Mouse (Mus musculus): ENCODE measurements around the gene Tekt5.
A peak's percentile ranks its signal among the peaks of the same experiment; 100 is the strongest.

Tekt5 gene

DNA sequence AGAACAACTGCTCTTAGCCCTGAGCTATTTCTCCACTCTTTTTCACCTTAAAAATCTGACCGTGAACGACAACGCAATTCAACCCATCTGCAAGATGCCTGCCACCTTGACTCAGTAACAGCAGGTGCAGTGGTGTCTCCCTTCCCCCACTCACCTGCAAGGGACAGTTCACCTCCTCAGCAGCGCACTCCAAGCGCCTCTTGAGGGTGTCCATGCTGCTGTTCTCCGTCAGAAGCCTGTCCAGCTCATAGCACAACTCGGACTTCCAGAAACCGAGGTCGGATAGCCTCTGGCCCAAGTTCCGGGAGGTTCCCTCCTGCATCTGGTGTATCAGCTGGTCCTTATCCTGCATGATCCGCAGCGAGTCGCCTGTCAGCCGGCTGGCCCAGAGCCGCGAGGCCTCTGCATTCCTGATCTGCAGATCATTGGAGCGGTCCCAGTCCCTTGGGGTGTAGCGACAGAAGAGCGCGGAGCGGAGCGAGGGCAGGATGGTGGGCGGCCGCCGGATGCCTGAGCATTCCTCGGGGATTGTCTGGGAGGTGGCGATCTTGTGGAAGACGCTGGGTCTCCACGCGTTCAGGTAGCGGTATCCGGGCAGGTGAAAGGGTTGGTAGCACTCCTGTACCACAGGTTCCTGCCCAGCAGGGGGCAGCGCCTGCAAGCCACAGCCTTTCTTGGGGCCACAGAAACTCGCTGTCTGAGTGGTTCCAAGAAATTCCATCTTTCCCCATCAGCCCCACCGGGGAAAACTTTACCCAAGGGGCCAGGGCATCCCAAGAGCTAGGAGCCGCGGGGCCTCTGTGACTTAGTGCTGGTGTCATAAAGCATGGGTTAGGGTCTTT is at the start of gene Tekt5:
TSS of gene Tekt5 (minus strand) at position 792 of the 842 bp plus-strand sequence.
- no peak for DNase-seq (ENCODE audit: extremely low read depth, low read depth)

DNA sequence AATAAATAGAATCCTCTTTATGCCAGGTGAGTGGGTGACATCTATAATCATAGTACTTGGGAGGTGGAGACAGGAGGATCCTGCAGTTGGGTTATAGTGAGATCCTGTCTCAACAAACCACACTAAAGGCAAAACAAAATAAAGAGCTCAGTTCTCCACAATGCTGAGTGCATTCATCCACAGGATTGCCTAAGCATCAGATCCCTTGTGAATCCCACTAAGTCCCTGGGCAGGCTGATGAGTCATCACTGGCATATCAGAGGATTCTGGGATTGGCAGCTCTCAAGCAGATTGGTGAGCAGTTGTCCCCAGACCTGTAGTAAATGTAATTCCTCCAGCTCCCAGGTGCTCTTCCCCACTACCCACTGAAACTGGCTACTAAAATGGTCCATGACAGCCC is 48.4 kb upstream of the Tekt5 start:
- no peak for DNase-seq (ENCODE audit: extremely low read depth, low read depth)

DNA sequence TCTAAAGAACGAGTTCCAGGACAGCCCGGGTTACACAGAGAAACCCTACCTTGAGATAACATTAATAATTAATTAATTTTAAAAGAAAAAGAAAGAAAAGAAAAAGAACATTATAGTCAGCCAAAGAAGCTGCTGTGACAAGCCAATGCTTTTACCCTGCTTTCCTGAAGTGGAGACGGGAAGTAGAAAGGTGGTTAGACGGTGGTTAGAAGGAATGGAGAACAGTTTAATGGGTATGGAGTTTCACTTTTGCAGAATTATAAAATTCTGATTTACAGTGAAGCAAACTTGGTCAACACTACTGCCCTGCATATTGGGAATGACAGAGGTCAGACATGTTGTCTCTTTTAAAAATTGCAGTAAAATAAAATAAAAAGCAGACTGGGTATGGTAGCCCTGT is 46.5 kb upstream of the Tekt5 start:
- DNase-seq (ENCODE audit: extremely low read depth, low read depth): no peak

DNA sequence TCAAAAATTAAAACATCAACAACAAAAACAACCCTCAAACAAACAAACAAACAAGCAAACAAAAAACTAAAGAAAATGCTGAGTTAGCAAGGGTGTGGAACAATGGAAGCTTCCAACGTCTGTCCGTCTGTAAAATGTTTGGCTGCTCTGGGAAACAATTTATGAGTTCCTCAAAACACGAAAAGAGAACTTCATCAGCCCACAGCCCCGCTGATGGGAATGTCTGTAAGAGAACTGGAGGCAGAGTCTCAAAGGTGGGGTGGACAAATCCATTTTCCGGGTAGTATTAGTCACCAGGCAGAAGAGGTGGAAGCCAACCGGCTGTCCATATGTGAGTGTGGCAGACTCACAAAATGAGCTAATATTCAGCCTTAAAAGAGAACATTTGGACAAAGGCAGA is 46.0 kb upstream of the Tekt5 start:
- DNase-seq (ENCODE audit: extremely low read depth, low read depth): no peak

DNA sequence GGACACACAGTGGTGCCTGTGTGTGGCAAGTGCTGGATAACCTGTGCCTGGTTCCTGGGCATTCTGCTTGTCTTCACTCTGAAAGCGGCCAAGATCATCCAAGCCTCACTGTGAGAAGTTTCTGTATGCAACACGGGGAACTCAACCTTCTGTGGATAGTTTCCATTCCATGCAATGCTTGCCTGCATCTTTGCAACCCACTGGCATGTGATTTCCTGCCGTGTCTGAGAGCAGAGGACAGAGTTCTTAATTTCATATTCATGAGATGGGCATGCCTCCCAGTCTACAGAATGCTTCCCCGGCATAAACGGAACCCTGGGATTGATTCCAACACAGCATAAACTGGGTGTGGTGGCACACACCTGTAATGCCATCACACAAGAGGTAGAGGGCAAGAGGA is 42.8 kb upstream of the Tekt5 start:
- no peak for DNase-seq (ENCODE audit: extremely low read depth, low read depth)

DNA sequence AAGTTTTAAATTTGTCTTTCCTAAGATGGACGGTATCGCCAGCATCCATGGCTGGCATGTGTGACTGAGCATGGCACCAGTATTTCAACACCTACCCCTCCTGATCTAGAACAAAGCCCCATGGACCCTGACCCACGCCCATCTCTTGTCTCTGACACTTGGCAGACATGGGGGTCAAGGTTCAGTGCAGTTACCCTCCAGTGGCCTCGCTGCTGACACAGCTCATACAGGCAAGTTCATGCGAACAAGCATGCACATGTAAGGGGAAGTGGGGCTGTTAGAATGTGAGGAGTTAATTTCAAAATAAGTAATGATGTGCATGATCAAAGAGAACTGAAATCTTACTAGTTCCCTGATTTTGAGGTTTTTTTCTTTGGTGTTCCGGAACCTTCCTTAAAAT is 40.9 kb upstream of the Tekt5 start:
- no peak for DNase-seq (ENCODE audit: extremely low read depth, low read depth)

DNA sequence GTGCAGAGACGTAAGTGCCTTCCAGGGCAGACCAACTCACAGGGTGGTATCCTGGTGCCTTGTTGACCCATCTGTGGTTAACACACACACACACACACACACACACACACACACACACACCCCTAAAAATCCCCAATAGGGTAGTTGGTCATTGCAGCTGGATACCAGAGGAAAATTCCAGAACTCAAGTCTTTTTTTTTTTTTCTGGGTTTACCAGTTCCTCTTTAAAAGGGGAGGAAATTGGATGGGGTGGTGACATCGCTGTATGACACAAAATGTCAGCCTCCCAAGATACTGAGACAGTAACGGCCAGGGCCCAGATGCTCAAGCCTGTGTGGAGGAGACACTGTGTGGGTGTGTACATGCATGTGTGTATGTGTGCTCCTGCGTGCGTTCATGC is 38.1 kb upstream of the Tekt5 start:
- DNase-seq (ENCODE audit: extremely low read depth, low read depth): no peak

DNA sequence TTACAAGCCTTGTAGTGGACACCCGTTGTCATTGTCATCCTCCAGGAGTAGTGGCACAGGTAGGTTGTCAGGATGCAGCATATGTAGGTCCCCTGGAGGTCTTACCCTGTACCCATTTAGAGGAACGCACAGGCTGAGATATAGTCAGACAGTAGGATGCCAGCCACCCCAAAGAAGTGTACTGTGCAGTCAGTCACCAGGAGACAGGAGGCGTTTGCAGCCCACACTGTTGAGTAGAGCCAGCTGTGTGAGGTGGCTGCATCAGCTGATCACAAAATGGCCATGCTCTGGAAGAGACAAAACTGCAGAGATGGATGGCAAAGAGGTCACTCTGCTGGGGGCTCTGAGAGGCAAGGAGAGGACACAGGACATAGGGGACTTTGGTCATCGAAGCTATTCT is 37.1 kb upstream of the Tekt5 start:
- DNase-seq (ENCODE audit: extremely low read depth, low read depth): no peak

DNA sequence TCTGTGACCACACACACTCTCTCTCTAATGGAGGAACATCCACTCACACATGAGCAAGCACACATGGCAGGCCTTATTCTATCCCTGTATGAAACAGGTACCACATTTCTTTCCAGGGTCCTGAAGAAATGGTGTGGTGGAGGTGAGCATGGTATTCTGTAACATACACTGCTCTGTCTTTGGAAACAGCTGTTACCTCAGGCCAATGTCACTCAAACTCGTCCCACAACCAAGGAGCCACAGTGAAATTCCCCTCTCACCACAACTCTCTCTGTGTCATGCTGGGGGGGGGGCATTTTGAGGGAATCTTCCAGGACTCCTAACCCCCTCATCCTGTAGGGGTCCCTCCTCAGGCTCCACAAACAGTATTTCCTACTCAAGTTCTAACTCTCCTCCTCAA is 36.6 kb upstream of the Tekt5 start:
- no peak for DNase-seq (ENCODE audit: extremely low read depth, low read depth)

DNA sequence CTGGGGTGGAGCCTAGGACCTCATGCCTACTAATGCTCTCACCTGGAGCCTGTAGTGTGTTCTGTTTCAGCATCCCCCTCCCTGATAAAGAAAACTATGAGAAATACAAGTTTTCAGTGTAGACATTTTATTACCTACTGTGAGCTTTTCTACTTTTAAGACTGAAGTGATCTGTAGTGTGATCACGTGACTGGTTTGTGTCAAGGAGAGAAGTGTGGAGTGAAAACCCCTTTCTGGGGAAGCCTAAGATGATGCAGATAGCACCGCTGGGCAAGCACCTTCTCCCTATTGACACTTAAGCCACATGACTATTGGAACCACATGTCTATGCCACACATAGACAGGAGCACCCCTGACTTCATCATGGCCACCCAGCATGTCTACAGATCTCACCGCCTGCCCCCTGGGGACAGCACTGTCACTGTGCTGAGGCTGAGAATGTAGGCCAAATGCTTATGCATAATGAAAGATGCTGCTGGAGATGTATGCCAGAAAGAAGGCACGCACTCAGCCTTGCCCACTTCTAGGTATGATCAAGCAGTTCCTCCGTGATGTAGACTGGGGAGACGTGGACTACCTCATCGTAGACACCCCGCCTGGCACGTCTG is 25.3 kb upstream of the Tekt5 start:
- DNase-seq (ENCODE audit: extremely low read depth, low read depth): no peak

DNA sequence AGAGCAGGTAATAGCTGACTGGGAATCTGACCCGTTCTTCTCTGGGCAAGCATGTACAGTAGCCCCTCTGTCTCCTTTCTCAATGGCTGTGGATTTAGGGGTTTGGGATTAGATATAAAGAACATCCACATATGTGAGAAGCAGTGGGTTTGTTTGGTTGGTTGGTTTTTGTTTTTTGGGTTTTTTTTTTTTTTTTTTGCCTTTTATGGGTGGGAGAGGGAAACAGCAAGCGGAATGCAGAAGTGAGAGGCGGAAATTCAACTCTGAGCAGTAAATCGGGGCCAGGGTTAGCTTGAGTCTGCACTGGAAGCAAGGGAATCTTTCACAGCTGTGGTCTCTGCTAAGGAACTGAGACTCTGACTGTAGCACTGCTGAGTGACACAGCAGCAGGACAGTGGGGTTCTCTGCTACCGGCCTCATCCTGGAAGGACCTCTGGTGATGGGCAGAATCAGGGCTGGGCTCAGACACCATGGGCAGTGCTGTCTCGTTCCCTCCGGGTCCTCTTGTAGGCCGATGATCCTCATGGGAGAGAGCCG is 22.5 kb upstream of the Tekt5 start:
- DNase-seq (ENCODE audit: extremely low read depth, low read depth): no peak

DNA sequence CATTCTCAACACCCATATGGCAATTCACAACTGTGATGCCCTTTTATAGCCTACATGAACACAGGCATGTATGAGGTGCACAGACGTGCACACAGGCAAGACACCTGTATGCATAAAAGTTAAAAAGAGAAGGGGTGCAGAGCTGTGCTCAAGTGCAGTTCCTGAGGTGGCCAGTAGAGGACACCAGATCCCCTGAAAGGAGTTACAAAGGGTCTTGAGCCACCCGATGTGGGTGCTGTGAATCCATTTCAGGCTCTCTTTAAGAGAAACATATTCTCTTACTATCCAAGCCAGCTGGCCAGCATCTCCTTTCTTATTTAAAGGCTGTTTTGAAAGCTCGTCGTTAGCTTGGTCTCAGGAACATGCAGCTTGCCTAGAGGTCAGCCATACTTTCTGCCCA is 21.6 kb upstream of the Tekt5 start:
- no peak for DNase-seq (ENCODE audit: extremely low read depth, low read depth)

DNA sequence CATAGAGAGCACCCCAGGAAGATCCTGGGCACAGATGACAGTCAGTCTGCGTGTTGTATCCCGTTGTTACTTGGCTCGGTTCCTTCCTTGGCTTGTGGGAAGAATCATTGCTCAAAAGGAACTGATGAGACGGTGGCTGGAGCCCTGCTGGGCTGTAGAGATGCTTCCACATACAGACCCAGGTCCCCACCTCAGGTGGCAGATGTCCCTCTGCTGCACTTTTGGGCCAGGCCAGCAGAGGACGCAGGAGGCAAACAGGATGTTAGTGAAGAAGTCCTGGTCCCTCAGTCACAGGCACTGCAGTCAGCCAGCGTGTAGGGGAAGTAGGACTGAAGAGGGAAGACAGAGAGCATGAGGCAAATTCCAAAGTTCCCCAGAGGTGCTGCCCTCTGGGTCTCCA is 20.7 kb upstream of the Tekt5 start:
- no peak for DNase-seq (ENCODE audit: extremely low read depth, low read depth)

DNA sequence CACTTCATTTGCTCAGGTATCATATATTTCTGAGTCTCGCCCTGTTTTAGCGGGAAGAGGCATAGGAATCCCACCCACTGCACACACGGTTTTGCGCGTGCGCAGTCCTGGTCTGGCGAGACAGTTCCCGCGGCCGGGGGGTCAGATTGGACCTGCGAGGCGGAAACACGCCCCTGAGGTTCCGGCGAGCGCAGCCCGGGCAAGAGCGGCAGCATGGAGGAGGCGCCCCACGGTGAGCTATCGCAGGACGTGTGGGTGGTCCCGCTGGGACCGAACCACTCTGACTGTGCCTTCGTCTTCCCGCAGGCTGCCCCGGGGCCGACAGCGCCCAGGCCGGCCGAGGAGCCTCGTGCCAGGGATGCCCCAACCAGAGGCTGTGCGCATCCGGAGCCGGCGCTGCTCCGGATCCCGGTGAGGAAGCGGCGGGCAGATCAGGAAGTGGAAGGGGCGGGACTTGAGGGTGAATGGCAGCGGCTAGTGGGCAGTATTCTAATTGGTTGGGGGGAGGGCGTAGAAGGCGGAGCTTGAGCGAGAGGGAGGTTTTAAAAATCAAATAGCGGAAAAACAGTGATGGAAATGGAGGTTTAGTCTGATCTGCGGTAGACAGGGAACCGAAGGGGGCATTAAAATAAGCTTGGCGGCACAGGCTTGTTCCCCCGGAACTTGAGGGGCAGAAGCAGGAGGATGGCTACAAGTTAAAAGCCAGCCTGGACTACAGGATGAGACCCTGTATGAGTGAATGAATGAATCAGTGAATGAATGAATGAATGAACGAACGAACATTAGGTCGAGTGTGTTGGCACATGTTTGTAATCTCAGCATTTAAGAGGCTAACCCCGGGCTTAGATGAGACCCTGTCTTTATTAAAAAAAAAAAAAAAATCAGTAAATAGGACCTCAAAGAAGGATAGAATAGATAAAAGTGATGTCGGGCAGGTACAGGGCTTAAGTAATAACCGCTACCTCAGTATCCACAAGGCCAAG is 16.8 kb upstream of the Tekt5 start, which contains the start of gene Nubp1:
TSS of gene Nubp1 (plus strand) at position 185 of the 983 bp plus-strand sequence.
- peak; percentile 87 for DNase-seq (ENCODE audit: extremely low read depth, low read depth)

DNA sequence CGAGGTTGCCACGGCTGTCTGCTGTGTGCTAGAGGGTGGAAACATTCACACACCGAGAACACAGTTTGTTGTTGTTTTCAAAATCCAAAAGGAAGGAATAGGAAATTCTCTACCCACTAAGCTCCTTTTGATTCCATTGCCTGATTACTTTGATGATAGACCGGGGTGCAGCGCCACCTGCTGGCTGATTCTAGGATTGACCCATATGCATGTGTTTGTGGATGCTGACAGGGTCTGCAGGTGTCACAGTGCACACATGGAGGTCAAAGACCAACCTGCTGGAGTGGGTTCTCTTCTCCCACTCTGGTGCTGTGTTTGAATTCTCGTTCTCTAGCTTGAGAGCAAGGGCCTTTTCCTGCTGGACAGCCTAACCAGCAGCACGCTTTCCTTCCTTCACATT is 3.9 kb upstream of the Tekt5 start:
- no peak for DNase-seq (ENCODE audit: extremely low read depth, low read depth)

DNA sequence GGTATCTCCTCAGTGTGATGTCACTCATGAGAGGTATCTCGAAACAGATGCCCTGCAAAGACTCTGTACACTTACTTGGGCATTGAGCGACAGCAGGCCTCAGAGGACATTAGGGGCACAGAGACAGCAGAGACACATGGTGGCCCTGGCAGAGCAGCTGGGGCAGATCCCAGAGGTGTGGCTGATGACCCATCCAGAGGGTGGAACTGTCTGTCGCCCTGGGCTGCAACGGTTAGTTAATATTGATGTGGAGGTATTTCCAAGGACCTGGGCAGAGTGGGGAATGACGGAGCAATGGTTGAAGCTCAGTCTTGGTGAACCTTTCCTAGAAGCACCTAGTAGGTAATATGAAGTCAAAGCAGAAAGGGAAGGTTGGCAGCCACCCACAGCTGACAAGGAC is 3.5 kb upstream of the Tekt5 start:
- no peak for DNase-seq (ENCODE audit: extremely low read depth, low read depth)

DNA sequence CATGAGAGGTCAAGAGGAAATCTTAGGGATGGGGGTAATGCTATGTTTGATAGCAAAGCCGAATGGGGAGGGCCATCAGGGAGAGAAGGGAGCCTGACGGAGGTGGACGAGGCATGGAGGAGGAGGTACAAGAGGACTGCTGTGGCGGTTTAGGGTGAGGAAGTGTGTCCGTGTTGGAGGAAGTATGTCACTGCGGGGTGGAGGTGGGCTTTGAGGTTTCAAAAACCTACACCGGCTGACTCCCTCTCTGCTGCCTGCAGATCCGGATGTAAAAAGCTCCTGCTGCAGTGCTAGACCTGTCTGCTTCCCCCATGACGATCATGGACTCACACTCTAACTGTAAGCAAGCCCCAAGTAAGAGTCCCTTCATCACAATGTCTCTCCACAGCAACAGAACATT is 2.7 kb downstream of the Tekt5 start:
- no peak for DNase-seq (ENCODE audit: extremely low read depth, low read depth)

DNA sequence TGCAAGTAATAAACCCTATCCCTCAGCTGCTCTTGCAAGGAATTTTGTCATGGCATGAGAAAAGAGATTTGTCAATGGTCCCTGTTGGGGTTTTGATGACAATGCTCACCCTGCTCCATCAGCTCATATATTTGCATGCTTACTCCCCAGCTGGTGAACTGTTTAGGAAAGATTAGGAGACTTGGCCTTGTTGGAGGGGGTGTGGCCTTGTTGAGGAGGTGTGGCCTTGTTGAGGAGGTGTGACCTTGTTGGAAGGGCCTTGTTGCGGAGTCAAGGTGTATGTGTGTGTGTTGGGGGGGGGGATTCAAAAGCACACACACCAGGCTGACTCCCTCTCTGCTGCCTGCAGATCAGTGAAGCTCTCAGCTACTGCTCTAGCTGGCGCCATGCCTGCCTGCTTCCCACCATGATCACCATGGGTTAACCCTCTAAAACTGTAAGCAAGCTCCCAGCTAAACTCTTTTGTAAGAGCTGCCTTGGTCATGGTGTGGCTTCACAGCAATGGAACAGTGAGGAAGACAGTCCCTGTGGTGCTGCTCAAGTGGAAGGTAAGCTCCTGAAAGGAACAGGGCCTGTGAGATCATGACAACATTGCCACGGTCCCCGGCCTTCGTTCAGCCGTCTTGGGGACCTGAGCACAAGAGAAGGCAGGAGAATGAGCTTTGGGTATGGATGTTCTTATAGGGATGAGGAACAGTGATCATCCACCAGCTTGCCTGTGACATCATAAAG is 6.5 kb downstream of the Tekt5 start:
- DNase-seq (ENCODE audit: extremely low read depth, low read depth): no peak

DNA sequence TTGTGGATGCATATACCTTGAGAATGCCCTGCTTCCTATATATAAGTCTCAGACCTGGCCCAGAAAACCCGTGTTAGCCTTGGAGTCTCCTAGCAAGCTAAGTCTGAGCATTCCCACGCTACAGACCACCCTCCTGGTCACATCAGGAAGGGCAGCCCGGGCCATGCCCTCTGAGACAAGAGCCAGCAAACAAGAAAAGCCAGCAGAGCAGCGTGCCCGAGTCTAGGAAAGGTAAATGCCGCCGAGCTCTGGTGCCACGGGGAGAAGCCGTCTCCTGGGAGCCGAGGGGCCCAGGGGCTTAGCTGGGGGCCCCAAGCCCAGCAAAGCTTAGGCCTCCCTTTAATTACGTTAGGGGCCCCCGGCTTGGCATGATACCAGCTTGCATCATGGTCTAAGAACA is 10.0 kb downstream of the Tekt5 start:
- no peak for DNase-seq (ENCODE audit: extremely low read depth, low read depth)

DNA sequence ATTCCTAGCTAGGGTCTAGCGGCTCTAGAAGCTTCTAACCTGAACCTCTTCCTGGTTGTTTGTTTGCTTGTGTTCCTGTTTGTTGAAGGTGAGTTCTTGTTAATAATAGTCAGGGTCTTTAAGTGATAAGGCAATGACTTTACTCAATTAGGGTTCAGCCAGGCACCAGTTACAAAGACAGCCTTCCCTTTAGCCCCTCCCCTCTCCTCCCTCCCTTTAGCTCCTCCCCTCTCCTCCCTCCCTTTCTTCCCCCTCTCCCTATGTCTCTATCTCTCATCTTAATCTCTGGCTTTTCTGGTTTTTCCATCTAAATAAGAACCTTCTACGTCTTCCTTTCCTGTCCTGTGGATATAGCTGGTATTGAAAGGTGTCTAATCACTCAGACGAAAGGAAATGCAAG is 10.7 kb downstream of the Tekt5 start:
- no peak for DNase-seq (ENCODE audit: extremely low read depth, low read depth)

DNA sequence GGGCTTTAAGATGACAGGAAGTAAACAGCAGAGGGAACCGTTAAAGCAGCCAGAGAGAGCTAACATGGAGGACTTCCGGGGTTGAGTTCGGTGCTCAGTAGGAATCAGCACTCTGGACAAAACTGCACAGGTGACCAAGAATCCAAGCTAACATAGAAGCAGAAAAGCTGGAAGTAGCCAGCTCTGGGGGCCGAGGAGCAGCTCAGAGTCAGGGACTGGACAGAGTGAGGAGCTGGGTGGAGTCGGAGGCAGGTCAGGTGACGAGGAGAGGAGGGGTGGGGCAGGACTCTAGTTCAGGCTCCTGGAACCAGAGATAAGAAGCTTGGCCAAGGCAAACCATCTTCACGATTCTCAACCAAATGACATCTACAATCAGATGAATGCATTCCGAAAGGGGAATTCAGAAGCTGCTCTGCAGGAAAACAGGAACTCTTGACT is 11.2 kb downstream of the Tekt5 start:
- DNase-seq (ENCODE audit: extremely low read depth, low read depth): peak; percentile 93
